Mouse (Mus musculus): ENCODE data around the gene Lyz2. TPM values are rescaled to one million over a fixed set of nuclear protein-coding genes. Genes with fewer than 3 reads are reported as not detected.
A peak's percentile ranks its signal among the peaks of the same experiment; 100 is the strongest.

Lyz2 gene
- 9.5 and 10.4 TPM in 2 replicates for polyA plus RNA-seq (2015; fragmentation: Nextera tagmentation; extraction: Ambion mirVana)

DNA sequence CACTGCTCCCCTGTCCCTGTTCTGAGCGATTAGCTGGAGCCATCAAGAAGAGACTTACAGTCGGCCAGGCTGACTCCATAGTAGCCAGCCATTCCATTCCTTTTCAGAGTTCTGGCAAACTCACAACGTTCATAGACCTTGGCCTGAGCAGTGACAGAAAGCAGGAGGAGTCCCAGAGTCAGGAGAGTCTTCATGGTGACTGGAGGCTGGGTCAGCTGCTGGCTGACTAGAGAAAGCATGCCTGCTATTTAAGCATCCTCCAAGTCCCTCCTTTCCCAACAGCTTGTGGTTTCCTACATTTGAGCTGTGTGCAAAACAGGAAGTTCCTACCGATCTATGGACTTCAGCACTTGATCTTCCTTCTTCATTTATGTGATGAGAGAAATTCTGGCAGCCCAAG lies at the start of gene Lyz2:
Gene Lyz2, minus strand, starts transcription at position 273 of the 400 bp plus-strand sequence.
- H3K27me3 ChIP-seq: no peaks in the 10 kb centered on the region
- no peaks in the 10 kb centered on the region for H3K4me1 ChIP-seq
- no peak for ATAC-seq
- H3K4me3 ChIP-seq: no peak within 1 kb of the TSS
- WGBS: 62% methylated on average over 4 of the region's 4 CpGs
- no peaks in the 10 kb centered on the region for H3K9me3 ChIP-seq (replicated peaks)
- no peak within 1 kb of the TSS for H3K9ac ChIP-seq
- no peak within 1 kb of the TSS for H3K4me2 ChIP-seq
- H3K36me3 ChIP-seq (ENCODE audit: poor library complexity, severe bottlenecking): no peaks in the 10 kb centered on the region
- no peak within 1 kb of the TSS for H3K27ac ChIP-seq

DNA sequence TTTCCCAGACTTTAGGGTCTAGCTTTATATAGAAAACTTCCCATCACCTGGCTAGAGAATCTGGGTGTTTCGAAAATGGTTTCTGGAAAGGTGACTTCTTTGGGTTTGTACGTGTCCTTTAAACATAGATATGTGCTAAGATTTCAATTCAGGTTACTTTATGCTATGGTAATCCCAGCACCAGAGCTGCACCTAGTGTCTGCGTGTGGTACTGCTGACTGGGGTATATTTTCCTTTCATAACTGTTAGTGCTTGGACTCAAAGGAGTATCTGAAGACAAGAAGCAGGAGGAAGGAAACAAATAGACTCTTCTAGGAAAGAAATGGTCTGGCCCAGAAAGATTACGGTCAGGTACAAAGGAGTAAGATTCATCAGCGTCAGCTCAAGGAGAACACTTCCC lies 48.4 kb upstream of the Lyz2 start:
- 0 out of 2 replicates have a peak, but pooled peaks cover under 1% of the 10 kb centered on the region for H3K4me1 ChIP-seq
- H3K4me2 ChIP-seq: no peak overlapping the region
- H3K36me3 ChIP-seq (ENCODE audit: poor library complexity, severe bottlenecking): no peaks in the 10 kb centered on the region
- no peak overlapping the region for H3K4me3 ChIP-seq
- H3K9me3 ChIP-seq (replicated peaks): no peaks in the 10 kb centered on the region
- no peak for ATAC-seq
- H3K27me3 ChIP-seq: no peaks in the 10 kb centered on the region
- H3K27ac ChIP-seq: no peak overlapping the region
- H3K9ac ChIP-seq: no peak overlapping the region
- WGBS: 83% methylated on average over 5 of the region's 5 CpGs

DNA sequence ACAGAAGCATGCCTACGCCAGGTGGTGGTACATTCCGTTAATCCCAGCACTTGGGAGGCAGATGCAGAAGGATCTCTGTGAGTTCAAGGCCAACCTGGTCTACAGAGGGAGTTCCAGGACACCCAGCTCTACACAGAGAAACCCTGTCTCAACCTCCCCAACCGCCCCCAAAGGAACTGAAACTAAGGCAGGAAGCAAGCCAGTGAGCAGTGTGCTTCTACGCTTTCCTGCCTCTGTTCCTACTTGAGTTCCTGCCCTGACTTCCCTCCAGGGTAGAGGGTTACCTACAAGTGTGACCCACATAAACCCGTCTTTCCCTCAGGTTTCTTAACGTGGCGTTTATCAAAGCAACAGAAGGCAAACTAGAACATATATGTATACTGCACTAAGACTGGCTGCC lies 41.7 kb upstream of the Lyz2 start:
- ATAC-seq: no peak
- Histone ChIP-seq H3K27ac (no peak overlapping the region), H3K36me3 (ENCODE audit: poor library complexity, severe bottlenecking) (no peaks in the 10 kb centered on the region), H3K9me3 (replicated peaks) (no peaks in the 10 kb centered on the region), H3K27me3 (no peaks in the 10 kb centered on the region), H3K4me3 (no peak overlapping the region), H3K4me2 (no peak overlapping the region), H3K9ac (no peak overlapping the region), H3K4me1 (no peaks in the 10 kb centered on the region)
- 92% methylated on average over 7 of the region's 7 CpGs for WGBS

DNA sequence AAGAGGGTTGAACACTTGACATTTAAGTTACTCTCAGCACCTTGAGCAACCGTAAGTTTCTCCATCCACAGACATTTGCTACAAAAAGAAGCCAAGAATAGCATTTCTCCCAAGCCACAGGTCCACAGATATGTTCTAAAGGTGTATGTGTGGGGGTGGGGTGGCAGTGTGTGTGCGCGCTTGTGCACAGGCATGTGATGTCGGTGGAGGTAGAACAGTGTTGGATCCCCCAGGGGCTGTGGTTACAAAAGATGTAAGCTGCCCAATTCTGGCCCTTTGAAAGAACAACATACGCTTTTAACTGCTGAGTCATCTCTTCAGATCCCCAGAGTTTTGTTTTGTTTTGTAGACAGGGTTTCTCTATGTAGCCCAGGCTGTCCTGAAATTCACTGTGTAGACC lies 40.5 kb upstream of the Lyz2 start:
- ATAC-seq: no peak
- no peak overlapping the region for H3K4me2 ChIP-seq
- no peak overlapping the region for H3K9ac ChIP-seq
- 94% methylated on average over 5 of the region's 5 CpGs for WGBS
- H3K4me3 ChIP-seq: no peak overlapping the region
- H3K4me1 ChIP-seq: no peaks in the 10 kb centered on the region
- no peak overlapping the region for H3K27ac ChIP-seq
- no peaks in the 10 kb centered on the region for H3K36me3 ChIP-seq (ENCODE audit: poor library complexity, severe bottlenecking)
- no peaks in the 10 kb centered on the region for H3K27me3 ChIP-seq
- H3K9me3 ChIP-seq (replicated peaks): no peaks in the 10 kb centered on the region

DNA sequence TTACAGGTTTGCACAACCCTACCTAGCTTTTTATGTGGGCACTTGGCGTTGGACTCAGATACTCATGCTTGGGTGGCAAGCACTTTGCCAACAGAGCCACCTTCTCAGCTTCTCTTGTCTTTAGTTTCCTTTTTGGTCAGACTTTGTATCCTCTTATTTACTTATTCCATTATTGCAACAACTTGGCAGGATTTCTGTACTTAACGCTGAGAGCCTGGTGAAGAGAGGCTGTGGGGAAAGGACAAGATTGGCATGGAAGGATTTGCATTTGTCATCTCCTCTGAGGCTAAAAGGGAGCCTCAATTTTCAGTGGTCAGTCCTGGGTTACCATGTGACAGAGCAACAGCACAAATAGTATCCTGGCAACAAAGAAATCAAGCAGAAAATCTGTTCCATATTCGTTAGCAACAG lies 38.5 kb upstream of the Lyz2 start:
- Histone ChIP-seq H3K4me1 (no peaks in the 10 kb centered on the region), H3K9me3 (replicated peaks) (no peaks in the 10 kb centered on the region), H3K4me2 (no peak overlapping the region), H3K4me3 (no peak overlapping the region), H3K27ac (no peak overlapping the region), H3K36me3 (ENCODE audit: poor library complexity, severe bottlenecking) (no peaks in the 10 kb centered on the region), H3K27me3 (no peaks in the 10 kb centered on the region), H3K9ac (no peak overlapping the region)
- no peak for ATAC-seq
- 57% methylated on average over 3 of the region's 3 CpGs for WGBS

DNA sequence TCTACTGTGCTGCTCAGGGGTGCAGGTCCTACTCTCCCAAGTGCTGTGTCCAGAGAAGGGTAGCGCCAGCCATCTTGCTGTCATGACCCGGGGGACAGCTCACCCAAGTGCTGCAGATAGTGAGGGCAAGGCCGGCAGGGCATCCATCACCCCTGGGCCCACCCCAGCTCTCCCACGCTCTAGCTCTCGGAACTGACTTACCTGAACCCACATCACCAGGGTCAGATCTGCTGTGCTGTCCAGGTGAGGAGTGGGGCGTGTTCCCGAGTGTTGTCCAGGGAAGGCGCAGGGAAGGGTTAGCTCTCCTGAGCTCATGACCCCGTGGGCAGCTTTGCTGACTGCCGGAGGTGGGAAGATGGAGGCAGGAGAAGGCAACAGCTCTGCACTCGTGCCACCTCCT lies 34.3 kb upstream of the Lyz2 start:
- WGBS: 94% methylated on average over 11 of the region's 11 CpGs
- no peaks in the 10 kb centered on the region for H3K9me3 ChIP-seq (replicated peaks)
- no peaks in the 10 kb centered on the region for H3K36me3 ChIP-seq (ENCODE audit: poor library complexity, severe bottlenecking)
- ATAC-seq: 0 out of 2 replicates have a peak, but pooled peaks have one; percentile 21
- no peaks in the 10 kb centered on the region for H3K27me3 ChIP-seq
- no peak overlapping the region for H3K4me2 ChIP-seq
- H3K9ac ChIP-seq: no peak overlapping the region
- H3K4me1 ChIP-seq: no peaks in the 10 kb centered on the region
- H3K4me3 ChIP-seq: no peak overlapping the region
- no peak overlapping the region for H3K27ac ChIP-seq

DNA sequence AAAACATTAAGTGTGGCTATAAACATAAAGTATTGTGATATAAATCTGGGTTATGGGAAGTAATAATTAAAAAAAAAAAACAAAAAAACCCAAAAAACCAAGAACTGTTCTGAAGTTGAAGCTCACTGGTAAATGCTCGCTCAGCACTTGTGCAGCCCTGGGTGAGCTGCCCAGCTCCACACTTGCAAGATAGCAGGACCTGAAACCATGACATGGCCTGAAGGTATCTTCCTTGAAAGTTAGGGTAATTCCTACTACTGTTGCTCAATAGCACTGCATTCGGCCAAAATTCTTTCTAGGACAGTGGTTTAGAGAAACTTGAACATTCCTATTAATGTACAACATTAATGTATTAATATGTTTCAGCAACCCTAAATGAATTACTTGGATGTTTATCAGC lies 31.0 kb upstream of the Lyz2 start:
- H3K4me3 ChIP-seq: no peak overlapping the region
- no peaks in the 10 kb centered on the region for H3K4me1 ChIP-seq
- no peak overlapping the region for H3K4me2 ChIP-seq
- ATAC-seq: no peak
- 91% methylated on average over 2 of the region's 2 CpGs for WGBS
- no peak overlapping the region for H3K27ac ChIP-seq
- no peaks in the 10 kb centered on the region for H3K36me3 ChIP-seq (ENCODE audit: poor library complexity, severe bottlenecking)
- no peaks in the 10 kb centered on the region for H3K9me3 ChIP-seq (replicated peaks)
- H3K9ac ChIP-seq: no peak overlapping the region
- H3K27me3 ChIP-seq: no peaks in the 10 kb centered on the region

DNA sequence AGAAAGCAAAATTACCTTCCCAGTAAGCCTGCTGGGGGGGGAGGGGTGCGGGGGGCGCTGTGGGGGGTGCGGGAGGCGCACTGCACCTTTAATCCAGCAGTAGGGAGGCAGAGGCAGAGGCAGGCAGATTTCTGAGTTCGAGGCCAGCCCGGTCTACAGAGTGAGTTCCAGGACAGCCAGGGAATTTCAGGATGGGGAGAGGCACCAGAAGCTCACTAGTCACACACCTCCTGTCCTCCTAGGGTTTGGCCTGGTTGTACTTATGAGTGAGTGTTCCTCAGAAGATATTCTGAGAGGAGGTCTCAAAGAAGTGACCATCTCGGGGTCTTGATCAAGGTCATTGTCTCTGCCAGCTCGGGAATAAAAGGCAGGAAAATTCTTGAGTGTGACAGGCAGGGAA lies 30.0 kb upstream of the Lyz2 start:
- ATAC-seq: no peak
- no peaks in the 10 kb centered on the region for H3K4me1 ChIP-seq
- no peak overlapping the region for H3K9ac ChIP-seq
- WGBS: 82% methylated on average over 8 of the region's 8 CpGs
- H3K27me3 ChIP-seq: no peaks in the 10 kb centered on the region
- no peak overlapping the region for H3K27ac ChIP-seq
- no peaks in the 10 kb centered on the region for H3K36me3 ChIP-seq (ENCODE audit: poor library complexity, severe bottlenecking)
- H3K9me3 ChIP-seq (replicated peaks): no peaks in the 10 kb centered on the region
- H3K4me3 ChIP-seq: no peak overlapping the region
- no peak overlapping the region for H3K4me2 ChIP-seq

DNA sequence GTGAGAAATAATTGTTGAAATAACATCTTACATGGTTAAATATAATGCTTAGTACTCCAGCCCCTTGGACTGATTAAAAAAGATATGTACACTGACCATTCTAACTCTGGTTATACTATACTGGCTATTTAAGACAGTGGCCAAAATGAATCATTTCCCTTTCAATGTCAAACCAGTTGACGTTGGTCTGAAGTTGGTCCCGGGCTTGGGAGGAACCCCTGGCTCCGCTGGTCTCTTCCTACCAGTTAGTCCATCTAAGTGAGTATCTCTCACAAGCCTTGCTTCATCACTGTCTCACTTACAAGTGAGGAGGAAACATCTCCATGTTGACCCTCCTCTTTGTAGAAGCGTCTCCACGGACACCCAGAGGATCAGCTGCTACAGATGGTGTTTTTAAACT lies 22.2 kb upstream of the Lyz2 start:
- no peak overlapping the region for H3K9ac ChIP-seq
- H3K27me3 ChIP-seq: no peaks in the 10 kb centered on the region
- H3K4me1 ChIP-seq: no peaks in the 10 kb centered on the region
- WGBS: 92% methylated on average over 5 of the region's 5 CpGs
- H3K4me3 ChIP-seq: no peak overlapping the region
- ATAC-seq: no peak
- no peak overlapping the region for H3K4me2 ChIP-seq
- H3K36me3 ChIP-seq (ENCODE audit: poor library complexity, severe bottlenecking): no peaks in the 10 kb centered on the region
- no peak overlapping the region for H3K27ac ChIP-seq
- H3K9me3 ChIP-seq (replicated peaks): no peaks in the 10 kb centered on the region

DNA sequence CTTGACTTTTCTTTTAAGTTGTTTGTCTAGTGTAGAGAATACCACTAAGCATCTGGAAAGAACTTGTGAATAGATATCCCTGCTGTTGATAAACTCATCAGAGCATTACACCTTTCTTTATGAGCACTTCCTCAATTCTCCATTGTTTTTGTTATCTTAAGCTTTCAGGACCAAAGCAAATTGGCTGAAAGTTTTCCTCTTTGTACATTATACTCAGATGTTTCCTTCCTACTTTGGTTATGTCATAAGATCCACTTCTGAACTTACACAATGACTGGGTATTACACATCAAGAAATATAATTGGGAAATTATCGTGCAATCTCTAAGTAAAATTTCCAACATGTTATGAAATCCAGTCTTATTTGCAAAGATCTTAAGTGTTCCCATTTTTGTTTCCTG lies 19.6 kb upstream of the Lyz2 start:
- H3K4me2 ChIP-seq: no peak overlapping the region
- H3K36me3 ChIP-seq (ENCODE audit: poor library complexity, severe bottlenecking): no peaks in the 10 kb centered on the region
- no peaks in the 10 kb centered on the region for H3K4me1 ChIP-seq
- no peaks in the 10 kb centered on the region for H3K27me3 ChIP-seq
- no peak for ATAC-seq
- H3K9ac ChIP-seq: no peak overlapping the region
- no peaks in the 10 kb centered on the region for H3K9me3 ChIP-seq (replicated peaks)
- 90% methylated on average over 1 of the region's 1 CpGs for WGBS
- no peak overlapping the region for H3K4me3 ChIP-seq
- no peak overlapping the region for H3K27ac ChIP-seq

DNA sequence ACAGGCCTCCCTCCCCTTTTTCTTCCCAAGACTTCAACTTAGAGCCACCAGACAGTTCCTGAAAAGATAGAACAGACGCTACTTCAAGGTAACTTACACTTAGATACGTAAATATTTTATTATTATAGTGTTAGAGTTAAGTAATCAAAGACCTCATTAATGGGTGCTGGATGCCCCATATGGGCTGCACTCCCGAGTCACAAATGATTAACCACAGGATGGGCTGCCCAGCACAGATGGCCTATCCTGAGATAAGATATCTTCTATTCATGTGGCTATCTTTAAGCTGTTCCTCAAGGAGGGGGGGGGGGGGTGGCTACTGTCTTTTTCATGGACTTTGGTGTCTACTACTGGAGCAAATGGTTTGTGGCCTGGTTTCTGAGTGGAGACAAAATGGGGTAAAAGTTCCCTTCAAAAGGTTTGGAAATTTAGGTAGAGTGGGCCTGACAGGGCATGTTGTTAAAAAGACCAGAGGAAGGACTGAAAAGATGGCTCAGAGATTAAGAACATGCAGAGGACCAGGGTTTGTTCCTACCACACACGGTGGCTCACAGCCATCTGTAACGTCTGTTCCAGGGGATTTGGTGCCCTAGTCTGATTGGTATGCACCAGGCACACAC lies 17.9 kb upstream of the Lyz2 start:
- no peak for ATAC-seq
- H3K4me3 ChIP-seq: no peak overlapping the region
- no peak overlapping the region for H3K27ac ChIP-seq
- no peak overlapping the region for H3K9ac ChIP-seq
- H3K36me3 ChIP-seq (ENCODE audit: poor library complexity, severe bottlenecking): no peaks in the 10 kb centered on the region
- WGBS: 92% methylated on average over 5 of the region's 5 CpGs
- H3K4me2 ChIP-seq: no peak overlapping the region
- no peaks in the 10 kb centered on the region for H3K4me1 ChIP-seq
- H3K9me3 ChIP-seq (replicated peaks): no peaks in the 10 kb centered on the region
- no peaks in the 10 kb centered on the region for H3K27me3 ChIP-seq

DNA sequence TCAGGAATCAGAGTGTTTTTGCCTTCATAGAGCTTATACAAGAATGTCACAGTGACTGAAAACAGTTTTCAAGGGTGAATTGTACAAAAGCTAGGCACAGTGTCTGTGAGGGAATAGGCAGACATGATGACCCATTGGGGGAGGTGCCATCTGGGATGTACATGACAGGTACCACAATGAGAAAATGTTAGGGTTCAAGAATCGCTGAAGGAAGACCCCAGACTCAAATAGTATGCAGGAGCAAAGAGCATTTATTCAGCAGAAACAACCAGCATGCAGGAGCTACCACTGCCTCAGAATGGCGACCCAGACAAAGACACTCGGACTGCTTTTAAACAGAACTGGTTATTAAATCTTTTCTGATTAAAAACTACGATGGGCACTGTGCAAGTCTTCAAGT lies 17.0 kb upstream of the Lyz2 start:
- Histone ChIP-seq H3K9ac (no peak overlapping the region), H3K27ac (no peak overlapping the region), H3K36me3 (ENCODE audit: poor library complexity, severe bottlenecking) (no peaks in the 10 kb centered on the region), H3K27me3 (no peaks in the 10 kb centered on the region), H3K9me3 (replicated peaks) (no peaks in the 10 kb centered on the region), H3K4me2 (no peak overlapping the region), H3K4me3 (no peak overlapping the region), H3K4me1 (no peaks in the 10 kb centered on the region)
- ATAC-seq: no peak
- 89% methylated on average over 4 of the region's 4 CpGs for WGBS

DNA sequence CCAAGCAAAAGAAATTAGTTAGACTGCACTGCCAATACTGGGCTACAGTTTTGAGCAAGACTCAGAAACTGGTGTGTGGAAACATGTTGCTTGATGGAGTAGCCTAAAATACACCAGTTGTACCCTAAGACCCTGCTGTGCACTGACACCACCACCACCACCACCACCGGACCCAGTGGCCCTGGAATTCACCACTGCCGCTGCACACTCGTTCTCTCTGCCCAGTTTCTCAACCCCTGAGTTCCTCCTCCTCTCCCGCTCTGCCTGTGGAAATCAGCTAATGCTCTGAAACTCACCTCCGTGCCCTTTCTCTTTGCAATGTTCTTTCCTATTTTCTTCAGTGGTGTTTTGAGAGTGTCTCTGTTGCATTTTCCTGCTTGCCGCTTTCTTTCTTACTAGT lies 16.2 kb upstream of the Lyz2 start:
- Histone ChIP-seq H3K9me3 (replicated peaks) (no peaks in the 10 kb centered on the region), H3K36me3 (ENCODE audit: poor library complexity, severe bottlenecking) (no peaks in the 10 kb centered on the region)

More for the DNA sequence above, 16.2 kb upstream of the Lyz2 start:
- no peak overlapping the region for H3K4me2 ChIP-seq
- ATAC-seq: no peak
- no peak overlapping the region for H3K27ac ChIP-seq
- no peaks in the 10 kb centered on the region for H3K27me3 ChIP-seq
- WGBS: 85% methylated on average over 6 of the region's 6 CpGs
- no peak overlapping the region for H3K9ac ChIP-seq
- H3K4me1 ChIP-seq: no peaks in the 10 kb centered on the region
- no peak overlapping the region for H3K4me3 ChIP-seq
